Mouse (Mus musculus) cerebellum, adult 9-10 months (tissue): Measurements from ENCODE around the gene Vps26a.

Experiments
- DNase-seq: peaks from one replicate; pipeline ENCODE4 v3.0.0; 2022

Gene Vps26a

DNA sequence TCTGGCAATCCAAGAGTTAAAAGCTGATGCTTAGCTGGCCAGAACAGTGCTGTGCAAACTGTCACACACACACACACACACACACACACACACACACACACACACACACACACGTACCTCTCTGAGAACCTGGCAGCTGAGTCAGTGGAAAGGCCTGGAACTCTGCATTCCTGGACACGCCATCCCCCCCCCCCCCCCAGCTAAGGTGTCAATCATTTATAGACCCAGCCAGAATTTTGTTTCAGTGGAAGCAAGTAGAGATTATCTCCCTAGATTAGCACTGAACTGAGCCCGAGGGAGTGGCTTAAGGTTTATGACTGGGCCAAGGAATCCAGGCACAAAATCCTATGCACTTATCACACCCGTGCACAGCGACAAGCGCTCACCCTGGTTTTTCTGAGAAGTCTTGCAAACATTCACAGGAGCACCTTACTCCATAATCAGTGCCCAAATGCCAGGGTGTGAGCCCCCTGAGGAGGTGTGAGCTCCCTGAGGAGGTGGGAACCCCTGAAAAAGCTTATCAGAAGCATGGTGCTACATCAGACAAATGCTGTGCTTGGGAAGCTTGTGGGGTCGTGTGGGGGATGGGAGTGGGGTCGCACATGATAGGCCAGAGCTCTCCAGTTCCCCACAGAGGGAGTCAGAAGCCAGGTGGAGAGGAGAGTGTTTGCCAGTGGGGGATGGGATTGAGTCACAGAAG lies 73.5 kb downstream of the Vps26a start:
- DNase-seq: no peak

DNA sequence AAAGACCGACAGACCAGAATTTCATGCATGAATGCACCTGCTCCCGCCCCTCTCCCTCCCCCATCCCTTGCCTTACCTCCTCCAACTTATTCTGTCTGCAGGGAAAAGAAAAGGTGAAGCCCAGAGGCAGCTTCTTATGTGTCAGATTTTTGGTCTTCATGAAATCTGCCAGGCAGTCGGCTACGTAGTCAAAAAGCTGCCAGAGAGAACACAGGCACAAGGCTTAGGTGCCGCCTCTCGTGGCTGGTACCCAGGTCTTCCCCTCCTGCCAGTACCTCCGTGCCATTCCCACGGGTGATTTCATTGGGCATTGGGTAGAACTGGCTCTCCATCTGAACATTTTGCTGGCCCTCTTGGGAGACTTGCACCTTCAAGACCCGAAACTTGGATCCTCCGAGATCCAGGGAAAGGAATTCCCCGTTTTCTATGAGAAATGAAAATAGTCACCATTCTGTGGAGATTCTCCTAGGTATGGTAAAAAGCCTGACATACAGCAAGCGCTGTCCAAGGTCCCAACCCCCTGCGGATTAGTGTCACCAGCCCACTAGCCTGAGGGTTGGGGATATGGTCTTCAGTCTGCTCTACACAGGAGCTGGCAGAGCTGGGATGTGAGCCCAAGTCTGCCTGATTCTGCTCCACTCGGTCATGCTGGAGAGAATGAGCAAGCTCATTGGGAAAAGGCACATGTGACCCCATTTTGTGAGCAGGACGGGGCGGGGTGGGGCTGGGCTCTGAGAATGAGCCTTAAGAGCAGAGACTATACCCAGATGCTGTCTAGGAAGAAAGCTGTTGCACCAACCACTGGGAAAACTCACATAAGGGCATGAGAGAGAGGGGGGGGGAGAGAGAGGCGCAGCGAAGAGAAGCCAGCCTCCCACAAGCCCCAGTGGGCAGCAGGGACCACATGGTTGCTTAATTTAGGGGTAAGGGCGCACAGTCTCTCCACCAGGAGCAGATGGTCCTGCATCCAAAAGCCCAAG lies 74.9 kb downstream of the Vps26a start:
- DNase-seq: peak; percentile 22

DNA sequence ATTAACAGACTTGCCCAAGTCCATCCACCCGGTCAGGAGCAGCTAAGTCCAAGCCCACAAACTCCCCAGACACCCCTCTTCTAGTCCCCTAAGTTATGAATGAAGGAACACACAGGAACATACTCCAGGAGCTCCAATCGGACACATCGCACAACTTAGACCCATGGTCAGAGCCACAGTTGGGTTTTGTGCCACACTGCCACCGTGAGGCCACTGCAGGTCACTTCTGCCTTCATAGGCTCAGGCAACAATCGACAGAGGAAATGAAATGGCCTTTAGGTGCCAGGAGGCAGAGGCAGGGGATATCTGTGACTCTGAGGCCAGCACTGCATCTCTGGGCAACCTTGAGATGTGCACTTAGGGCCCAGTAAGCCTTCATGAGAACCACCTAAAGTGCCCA lies 75.7 kb downstream of the Vps26a start:
- peak; percentile 81 for DNase-seq
